Mouse (Mus musculus) bone marrow, adult 2 months (tissue): ENCODE data around the gene Abhd4. TPM values are rescaled to one million over a fixed set of nuclear protein-coding genes. Genes with fewer than 3 reads are reported as not detected.

ENCODE experiments used
- H3K27ac ChIP-seq: fragments of 200-500 bp; 2 replicates; pipeline ENCODE4 v1.5.1; 2012; ENCODE audit warnings: low read depth, mild to moderate bottlenecking, control low read depth, inconsistent platforms, low read length; ENCODE audit not compliant: control insufficient read depth, poor library complexity, insufficient read depth
- H3K4me1 ChIP-seq: fragments of 200-500 bp; 2 replicates; pipeline ENCODE4 v1.6.1; 2011; ENCODE audit warnings: low read length; ENCODE audit not compliant: control insufficient read depth, insufficient read depth
- H3K4me3 ChIP-seq: fragments of 200-500 bp; replicated peaks from 2 replicates; pipeline ENCODE3; 2011; ENCODE audit warnings: mild to moderate bottlenecking, low read depth, low read length, control low read depth; ENCODE audit not compliant: control insufficient read depth
- CTCF ChIP-seq: fragments of 200-500 bp; IDR thresholded peaks from 2 replicates; pipeline ENCODE4 v1.5.1; 2011; ENCODE audit warnings: low read length, control low read depth; ENCODE audit not compliant: control insufficient read depth, insufficient read depth
- POLR2A ChIP-seq: fragments of 200-500 bp; IDR thresholded peaks from 2 replicates; pipeline ENCODE4 v1.6.1; 2011; ENCODE audit warnings: low read depth, mild to moderate bottlenecking, control low read depth, low read length, borderline replicate concordance; ENCODE audit not compliant: control insufficient read depth
- WGBS: fragments of 180-500 bp; shearing (Covaris S2); methylation state at CpG from one replicate; pipeline ENCODE4 v1.1.7; 2018; 5-methylcytosine and 5-hydroxymethylcytosine counted together
- polyA plus RNA-seq: library from polyadenylated mRNA; stranded (reverse); fragments of >200 nt; gene quantifications from 2 replicates; pipeline ENCODE4 v1.2.4, GENCODE M21; 2011; ENCODE audit warnings: low replicate concordance; ENCODE audit not compliant: missing spikeins, insufficient read depth, insufficient read length

Abhd4 gene
- polyA plus RNA-seq, 1 experiment, result 29.9 TPM

DNA sequence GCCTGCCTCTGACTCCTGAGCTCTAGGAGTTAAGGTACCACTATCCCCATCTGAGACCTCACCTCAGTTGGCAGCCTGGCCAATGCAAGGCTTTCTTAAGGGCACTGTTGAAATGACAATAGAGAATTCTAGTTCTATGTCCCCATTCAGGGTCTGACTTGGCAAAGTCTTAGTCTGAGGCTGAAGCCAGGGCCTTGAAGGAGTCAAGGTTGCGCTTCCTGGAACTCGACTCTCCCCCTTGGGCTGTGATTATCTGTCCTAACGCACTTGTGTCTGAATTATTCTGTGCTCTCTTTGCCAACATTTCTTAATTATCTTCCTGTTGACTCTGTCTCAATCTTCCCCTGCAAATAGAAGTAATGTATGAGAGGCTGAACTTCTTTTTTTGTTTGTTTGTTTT is 46.7 kb downstream of the Abhd4 start:
- WGBS, result 80% methylated on average over 3 of the region's 3 CpGs
- Histone ChIP-seq H3K4me3 (no peak overlapping the region), H3K4me1 (no peaks in the 10 kb centered on the region; the same call in 1 of the 2 replicates), H3K27ac (no peak overlapping the region)
- TF ChIP-seq CTCF, result no peak
- no peak for TF ChIP-seq POLR2A

DNA sequence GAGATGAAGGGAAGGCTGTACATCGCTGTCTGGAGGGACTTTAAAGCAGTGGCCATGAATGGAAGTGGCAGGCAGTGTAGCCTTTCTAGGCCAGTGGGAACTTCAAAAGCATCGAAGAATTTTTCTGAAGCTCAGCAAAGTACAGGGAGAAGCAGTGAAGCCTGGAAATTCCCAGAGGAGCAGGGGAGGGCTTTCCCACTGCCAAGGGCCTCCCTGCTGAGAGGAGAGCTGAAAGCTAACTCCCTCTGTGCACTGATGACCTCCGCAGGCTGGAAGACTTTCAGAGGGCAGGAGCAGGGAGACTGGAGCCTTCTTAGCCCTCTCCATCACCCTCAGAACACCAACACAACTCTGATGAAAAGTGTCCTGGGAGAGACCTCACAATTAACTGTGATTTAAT is 57.8 kb downstream of the Abhd4 start:
- H3K27ac ChIP-seq, result no peak overlapping the region
- TF ChIP-seq POLR2A, result no peak
- no peak for TF ChIP-seq CTCF
- no peaks in the 10 kb centered on the region for H3K4me1 ChIP-seq
- H3K4me3 ChIP-seq, result no peak overlapping the region
- WGBS, result 63% methylated on average over 3 of the region's 3 CpGs

Other genes with a start within 250 kb of the Abhd4 start
- 45.6 and 54.9 TPM in 2 replicates for gene Dad1, start 84 bp upstream of the Abhd4 start, polyA plus RNA-seq
- not detected in 2 replicates for gene Olfr49, start 30.8 kb downstream of the Abhd4 start, polyA plus RNA-seq
- gene Oxa1l, start 106.6 kb downstream of the Abhd4 start, polyA plus RNA-seq, result 39.1 and 64.9 TPM in 2 replicates
- gene Slc7a7, start 163.6 kb downstream of the Abhd4 start, polyA plus RNA-seq, result 5.8 and 15.2 TPM in 2 replicates
- 81.1 and 169 TPM in 2 replicates for gene Mrpl52, start 172.7 kb downstream of the Abhd4 start, polyA plus RNA-seq
- 6.7 and 17.2 TPM in 2 replicates for gene Mmp14, start 177.4 kb downstream of the Abhd4 start, polyA plus RNA-seq
- 21.5 and 29.0 TPM in 2 replicates for gene Lrp10, start 209.9 kb downstream of the Abhd4 start, polyA plus RNA-seq
- gene Rem2, start 221.9 kb downstream of the Abhd4 start, polyA plus RNA-seq, result 0.80 TPM in 1 of 2 replicates, not detected in the other